14 mouse cellular contexts compared by ENCODE assay signal in the genomic region with DNA sequence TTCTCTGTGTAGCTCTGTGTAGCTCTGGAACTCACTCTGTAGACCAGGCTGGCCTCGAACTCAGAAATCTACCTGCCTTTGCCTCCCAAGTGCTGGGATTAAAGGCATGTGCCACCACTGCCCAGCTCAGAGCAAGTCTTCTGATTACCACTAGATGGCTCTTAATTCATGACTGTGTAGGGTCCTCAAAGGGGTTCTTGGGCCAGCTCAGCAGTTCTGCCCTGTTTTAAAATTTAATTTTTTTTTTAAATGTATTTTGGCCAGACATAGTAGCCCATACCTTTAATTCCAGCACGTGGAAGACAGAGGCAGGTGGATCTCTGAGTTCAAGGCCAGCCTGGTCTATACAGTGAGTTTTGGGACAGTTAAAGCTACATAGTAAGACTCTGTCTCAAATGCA. TPM values are rescaled to one million over a fixed set of nuclear protein-coding genes. Genes with fewer than 3 reads are reported as not detected.
DNase-seq lines count a peak whose midpoint lies in the region; ATAC-seq and TF ChIP-seq lines count a peak whose summit lies in the region.
"Not testable (repeated sequence)": the region's sequence is repeated elsewhere in the genome, so short reads cannot be mapped to it uniquely, and the experiment has no call there.
"Had no signal": no experiment of that assay in that cellular context is flagged by ENCODE, and none has a peak within 500 bp of the region (broad histone marks: within the 10 kb centered on the region; RNA-seq: fewer than 3 reads in every experiment).

No protein-coding gene starts in this region.

- H3K4me3 ChIP-seq in E14TG2a.4 (replicated peaks; ENCODE audit: low read length); MEL (ENCODE audit: control insufficient read depth in 1 of 2, insufficient read depth in 1 of 2, low read depth in 2 of 2, low read length in 2 of 2); forebrain, postnatal 0 days (ENCODE audit: low read depth, low read length); heart, adult 2 months; intestine, postnatal 0 days (ENCODE audit: low read depth, low read length); left cerebral cortex, adult 2 months; lung, embryonic 14.5 days (ENCODE audit: low read depth, low read length): not testable (repeated sequence)

- DNase-seq in MEL (ENCODE audit: low read depth, low spot score); forebrain, postnatal 0 days; heart, adult 2 months; left cerebral cortex, adult 2 months (ENCODE audit: extremely low spot score in 1 of 2, low spot score in 2 of 2); lung, embryonic 14.5 days: not testable (repeated sequence)
- peak; percentile 17 for DNase-seq in retina, embryonic 14.5 days (ENCODE audit: low spot score)

- H3K9ac ChIP-seq in MEL (ENCODE audit: control insufficient read depth, low read depth, low read length, poor library complexity, severe bottlenecking); forebrain, postnatal 0 days; heart, adult 2 months (ENCODE audit: low read depth, low read length); intestine, postnatal 0 days (ENCODE audit: low read depth, low read length); lung, embryonic 14.5 days: not testable (repeated sequence)

- H3K79me2 ChIP-seq in MEL (ENCODE audit: control insufficient read depth, insufficient read depth, low read length, poor library complexity); heart, adult 2 months (replicated peaks; ENCODE audit: control insufficient read depth, insufficient read depth, low read length): not testable (repeated sequence)

- not testable (repeated sequence) for H3K4me2 ChIP-seq in forebrain, postnatal 0 days (ENCODE audit: low read depth); intestine, postnatal 0 days (replicated peaks; ENCODE audit: low read depth); lung, embryonic 14.5 days

- 88% methylated on average over 2 of the region's 2 CpGs for WGBS in forebrain, postnatal 0 days
- 87% methylated on average over 2 of the region's 2 CpGs for WGBS in heart, adult 2 months
- WGBS in intestine, postnatal 0 days = 82% methylated on average over 2 of the region's 2 CpGs
- WGBS in lung, embryonic 14.5 days = 84% methylated on average over 2 of the region's 2 CpGs

- not testable (repeated sequence) for H3K9me3 ChIP-seq in E14TG2a.4 (ENCODE audit: low read length); MEL (replicated peaks; ENCODE audit: insufficient read depth, low read length); forebrain, postnatal 0 days (ENCODE audit: low read length); intestine, postnatal 0 days (ENCODE audit: control insufficient read depth); lung, embryonic 14.5 days (ENCODE audit: low read depth, low read length)

- intact Hi-C loops in heart, adult 2 months (cut with DNase I); left cerebral cortex, adult 2 months (cut with DNase I): not testable (repeated sequence)

- H3K36me3 ChIP-seq in E14TG2a.4 (ENCODE audit: insufficient read depth, low read length) = peaks cover 65% of the 10 kb centered on the region
- H3K36me3 ChIP-seq in MEL (ENCODE audit: control insufficient read depth in 1 of 2, insufficient read depth in 2 of 2, low read length in 2 of 2) = peaks cover 2 to 29% of the 10 kb centered on the region in 2 experiments; a peak in 3 of 4 replicates
- peaks cover 14% of the 10 kb centered on the region for H3K36me3 ChIP-seq in forebrain, postnatal 0 days (ENCODE audit: insufficient read depth)
- H3K36me3 ChIP-seq in heart, adult 2 months (ENCODE audit: control insufficient read depth, insufficient read depth, low read length) = not testable (repeated sequence)
- H3K36me3 ChIP-seq in intestine, postnatal 0 days (ENCODE audit: control insufficient read depth, insufficient read depth) = peaks cover 20% of the 10 kb centered on the region
- H3K36me3 ChIP-seq in lung, embryonic 14.5 days (ENCODE audit: insufficient read depth) = peaks cover 29% of the 10 kb centered on the region

- TF ChIP-seq CTCF in E14TG2a.4 (conservative IDR thresholded peaks at IDR 0.05; ENCODE audit: low read length) (peak; percentile 21), MEL (IDR thresholded peaks at IDR 0.05 in 2 of 3, conservative IDR thresholded peaks at IDR 0.05 in 1 of 3; ENCODE audit: control insufficient read depth in 1 of 3, insufficient read depth in 1 of 3, low read depth in 2 of 3, low read length in 3 of 3, poor library complexity in 1 of 3, severe bottlenecking in 1 of 3) (peak in 2 of 3 experiments; percentile 13 to 28; a peak in 2 of 6 replicates)
- 0 out of 2 replicates have a peak, but pooled peaks have one; percentile 17 for TF ChIP-seq CTCF in forebrain, postnatal 0 days (IDR thresholded peaks at IDR 0.05; ENCODE audit: low read depth)
- TF ChIP-seq CTCF in heart, adult 2 months (IDR thresholded peaks at IDR 0.05) = peak; percentile 35
- TF ChIP-seq CTCF in intestine, postnatal 0 days (IDR thresholded peaks at IDR 0.05; ENCODE audit: low read depth) = peak; percentile 36
- TF ChIP-seq CTCF in left cerebral cortex, adult 2 months (IDR thresholded peaks at IDR 0.05) = peak; percentile 44
- TF ChIP-seq CTCF in lung, embryonic 14.5 days (IDR thresholded peaks at IDR 0.05; ENCODE audit: low read depth) = peak; percentile 21

- TF ChIP-seq POLR2A in MEL (IDR thresholded peaks at IDR 0.05; ENCODE audit: control insufficient read depth in 1 of 2, insufficient read depth in 1 of 2, low read depth in 1 of 2, low read length in 2 of 2, poor library complexity in 1 of 2); heart, adult 2 months (IDR thresholded peaks at IDR 0.05; ENCODE audit: insufficient read depth, low read depth, low read length): not testable (repeated sequence)

- not testable (repeated sequence) for TF ChIP-seq RAD21 in MEL (IDR thresholded peaks at IDR 0.05; ENCODE audit: low read depth, low read length)

- not testable (repeated sequence) for ATAC-seq in forebrain, postnatal 0 days; intestine, postnatal 0 days; lung, embryonic 14.5 days (ENCODE audit: insufficient read depth)

- H3K4me1 ChIP-seq in E14TG2a.4 (replicated peaks; ENCODE audit: low read depth, low read length); MEL (ENCODE audit: control insufficient read depth in 1 of 2, insufficient read depth in 2 of 2, low read length in 2 of 2); forebrain, postnatal 0 days (ENCODE audit: insufficient read depth); heart, adult 2 months (ENCODE audit: control insufficient read depth, insufficient read depth, low read length); intestine, postnatal 0 days (replicated peaks; ENCODE audit: control insufficient read depth, insufficient read depth, low read length); lung, embryonic 14.5 days (ENCODE audit: insufficient read depth): not testable (repeated sequence)

- not testable (repeated sequence) for TF ChIP-seq EP300 in MEL (IDR thresholded peaks at IDR 0.05; ENCODE audit: low read depth in 1 of 2, low read length in 2 of 2); heart, adult 2 months (IDR thresholded peaks at IDR 0.05; ENCODE audit: insufficient read depth, low read depth, low read length)

- H3K27me3 ChIP-seq in E14TG2a.4 (ENCODE audit: insufficient read depth, low read length); MEL (ENCODE audit: control insufficient read depth in 1 of 2, insufficient read depth in 2 of 2, low read length in 2 of 2); forebrain, postnatal 0 days (ENCODE audit: insufficient read depth, low read length); heart, adult 2 months (ENCODE audit: control insufficient read depth, insufficient read depth, low read length); intestine, postnatal 0 days (replicated peaks; ENCODE audit: control insufficient read depth, insufficient read depth, low read length); lung, embryonic 14.5 days (ENCODE audit: insufficient read depth, low read length): not testable (repeated sequence)

- not testable (repeated sequence) for H3K27ac ChIP-seq in MEL (ENCODE audit: control insufficient read depth, low read depth, low read length); forebrain, postnatal 0 days (ENCODE audit: low read depth, low read length); heart, adult 2 months; intestine, postnatal 0 days (ENCODE audit: low read depth, low read length); left cerebral cortex, adult 2 months; lung, embryonic 14.5 days (ENCODE audit: low read depth)

RNA-seq across cellular contexts. Expression of gene Pdia2, which starts 23.6 kb away (rescaled TPM):
- total RNA-seq in MEL (2012; rRNA removed) = 11.2 and 12.5 TPM in 2 replicates
- 10 to 100 TPM in 1 of 2 experiments, not detected in 1; 13.6 TPM for polyA plus RNA-seq in MEL (2012; ENCODE audit: insufficient read depth in 1 of 2, insufficient read length in 2 of 2, low read depth in 1 of 2, low replicate concordance in 2 of 2, missing spikeins in 1 of 2)
- not detected in 2 replicates for total RNA-seq in forebrain, postnatal 0 days (2014; rRNA removed)
- not detected in 2 replicates for polyA plus RNA-seq in forebrain, postnatal 0 days (2015; fragmentation: Nextera tagmentation; extraction: Ambion mirVana)
- total RNA-seq in heart, adult 2 months (2021) = not detected
- polyA plus RNA-seq in heart, adult 2 months (2012; rRNA removed) = not detected in 2 replicates
- polyA plus RNA-seq in intestine, postnatal 0 days (2015; fragmentation: Nextera tagmentation; extraction: Ambion mirVana) = 9.9 and 16.3 TPM in 2 replicates
- total RNA-seq in left cerebral cortex, adult 2 months (2021) = 1 to 10 TPM in 1 of 2 experiments, under 1 TPM in 1; 0.59 to 1.0 TPM
- polyA plus RNA-seq in lung, embryonic 14.5 days (2014; fragmentation: Nextera tagmentation; extraction: Ambion mirVana) = 0.34 and 0.43 TPM in 2 replicates
- total RNA-seq: gastrocnemius, postnatal 36 days; granulocyte monocyte progenitor cell, adult 5-6 weeks; heart, postnatal 14 days; heart, postnatal 4 days had no signal
- polyA plus RNA-seq: forebrain, embryonic 14.5 days had no signal

RNA-seq across cellular contexts. Expression of gene Rgs11, which starts 27.5 kb away (rescaled TPM):
- total RNA-seq in MEL (2012; rRNA removed) = 8.5 and 11.4 TPM in 2 replicates
- 10 to 100 TPM in 1 of 2 experiments, not detected in 1; 32.6 TPM for polyA plus RNA-seq in MEL (2012; ENCODE audit: insufficient read depth in 1 of 2, insufficient read length in 2 of 2, low read depth in 1 of 2, low replicate concordance in 2 of 2, missing spikeins in 1 of 2)
- 17.1 and 28.3 TPM in 2 replicates for total RNA-seq in forebrain, postnatal 0 days (2014; rRNA removed)
- 7.9 and 12.5 TPM in 2 replicates for polyA plus RNA-seq in forebrain, postnatal 0 days (2015; fragmentation: Nextera tagmentation; extraction: Ambion mirVana)
- under 1 TPM; 0.31 to 0.34 TPM for total RNA-seq in heart, adult 2 months (2021)
- 1.8 and 3.5 TPM in 2 replicates for polyA plus RNA-seq in heart, adult 2 months (2012; rRNA removed)
- 1.1 and 1.2 TPM in 2 replicates for polyA plus RNA-seq in intestine, postnatal 0 days (2015; fragmentation: Nextera tagmentation; extraction: Ambion mirVana)
- 10 to 100 TPM; 41.9 to 52.7 TPM for total RNA-seq in left cerebral cortex, adult 2 months (2021)
- polyA plus RNA-seq in lung, embryonic 14.5 days (2014; fragmentation: Nextera tagmentation; extraction: Ambion mirVana) = 10.3 and 11.9 TPM in 2 replicates
- total RNA-seq: granulocyte monocyte progenitor cell, adult 5-6 weeks had no signal

RNA-seq across cellular contexts. Expression of gene Arhgdig, which starts 32.3 kb away (rescaled TPM):
- 75.7 and 76.3 TPM in 2 replicates for total RNA-seq in MEL (2012; rRNA removed)
- polyA plus RNA-seq in MEL (2012; ENCODE audit: insufficient read depth in 1 of 2, insufficient read length in 2 of 2, low read depth in 1 of 2, low replicate concordance in 2 of 2, missing spikeins in 1 of 2) = 10 to 100 TPM in 1 of 2 experiments, not detected in 1; 97.0 TPM
- total RNA-seq in forebrain, postnatal 0 days (2014; rRNA removed) = 140 and 171 TPM in 2 replicates
- polyA plus RNA-seq in forebrain, postnatal 0 days (2015; fragmentation: Nextera tagmentation; extraction: Ambion mirVana) = 230 and 243 TPM in 2 replicates
- under 1 TPM; 0.36 to 0.47 TPM for total RNA-seq in heart, adult 2 months (2021)
- 1.00 and 1.5 TPM in 2 replicates for polyA plus RNA-seq in heart, adult 2 months (2012; rRNA removed)
- 10.5 and 11.7 TPM in 2 replicates for polyA plus RNA-seq in intestine, postnatal 0 days (2015; fragmentation: Nextera tagmentation; extraction: Ambion mirVana)
- total RNA-seq in left cerebral cortex, adult 2 months (2021) = 10 to 100 TPM; 94.3 to 95.0 TPM
- polyA plus RNA-seq in lung, embryonic 14.5 days (2014; fragmentation: Nextera tagmentation; extraction: Ambion mirVana) = 14.6 and 15.9 TPM in 2 replicates
- total RNA-seq: common myeloid progenitor, adult 5-6 weeks had no signal

RNA-seq across cellular contexts. Expression of gene Axin1, which starts 36.8 kb away (rescaled TPM):
- 32.1 and 33.5 TPM in 2 replicates for total RNA-seq in MEL (2012; rRNA removed)
- 10 to 100 TPM in 1 of 2 experiments, not detected in 1; 54.2 TPM for polyA plus RNA-seq in MEL (2012; ENCODE audit: insufficient read depth in 1 of 2, insufficient read length in 2 of 2, low read depth in 1 of 2, low replicate concordance in 2 of 2, missing spikeins in 1 of 2)
- total RNA-seq in forebrain, postnatal 0 days (2014; rRNA removed) = 33.7 and 47.6 TPM in 2 replicates
- polyA plus RNA-seq in forebrain, postnatal 0 days (2015; fragmentation: Nextera tagmentation; extraction: Ambion mirVana) = 15.1 and 15.3 TPM in 2 replicates
- total RNA-seq in heart, adult 2 months (2021) = 10 to 100 TPM; 16.5 to 18.2 TPM
- polyA plus RNA-seq in heart, adult 2 months (2012; rRNA removed) = 7.6 and 9.1 TPM in 2 replicates
- 9.3 and 9.6 TPM in 2 replicates for polyA plus RNA-seq in intestine, postnatal 0 days (2015; fragmentation: Nextera tagmentation; extraction: Ambion mirVana)
- total RNA-seq in left cerebral cortex, adult 2 months (2021) = 10 to 100 TPM; 25.9 to 29.7 TPM
- polyA plus RNA-seq in lung, embryonic 14.5 days (2014; fragmentation: Nextera tagmentation; extraction: Ambion mirVana) = 18.8 and 27.7 TPM in 2 replicates

RNA-seq across cellular contexts. Expression of gene Mrpl28, which starts 51.9 kb away (rescaled TPM):
- total RNA-seq in MEL (2012; rRNA removed) = 164 and 165 TPM in 2 replicates
- 100 to 1,000 TPM; 148 to 174 TPM for polyA plus RNA-seq in MEL (2012; ENCODE audit: insufficient read depth in 1 of 2, insufficient read length in 2 of 2, low read depth in 1 of 2, low replicate concordance in 2 of 2, missing spikeins in 1 of 2)
- 116 and 166 TPM in 2 replicates for total RNA-seq in forebrain, postnatal 0 days (2014; rRNA removed)
- polyA plus RNA-seq in forebrain, postnatal 0 days (2015; fragmentation: Nextera tagmentation; extraction: Ambion mirVana) = 182 and 189 TPM in 2 replicates
- total RNA-seq in heart, adult 2 months (2021) = 100 to 1,000 TPM; 131 to 154 TPM
- polyA plus RNA-seq in heart, adult 2 months (2012; rRNA removed) = 131 and 156 TPM in 2 replicates
- 142 and 143 TPM in 2 replicates for polyA plus RNA-seq in intestine, postnatal 0 days (2015; fragmentation: Nextera tagmentation; extraction: Ambion mirVana)
- total RNA-seq in left cerebral cortex, adult 2 months (2021) = 10 to 100 TPM; 67.8 to 68.0 TPM
- 210 and 217 TPM in 2 replicates for polyA plus RNA-seq in lung, embryonic 14.5 days (2014; fragmentation: Nextera tagmentation; extraction: Ambion mirVana)
